In genomic region chr3:54443791-54444190, GRCm38 (mm10) we compare ENCODE assay signal across 28 mouse cellular contexts.
DNase-seq lines count a peak whose midpoint lies in the region; ATAC-seq lines count a peak whose summit lies in the region.
"Had no signal": no experiment of that assay in that cellular context is flagged by ENCODE, and none has a peak within 500 bp of the region (broad histone marks: within the 10 kb centered on the region; RNA-seq: fewer than 3 reads in every experiment).

No protein-coding gene starts in this region.

- intact Hi-C loops in left cerebral cortex, postnatal 14 days (cut with DNase I) = no loop called here

- H3K27me3 ChIP-seq in heart, embryonic 16.5 days (ENCODE audit: control insufficient read depth, insufficient read depth, low read length) = no peaks in the 10 kb centered on the region
- no peaks in the 10 kb centered on the region for H3K27me3 ChIP-seq in heart, embryonic 11.5 days (ENCODE audit: control insufficient read depth, insufficient read depth, low read length)
- H3K27me3 ChIP-seq: forebrain, embryonic 13.5 days; heart, embryonic 12.5 days; hindbrain, embryonic 13.5 days; liver, embryonic 13.5 days; midbrain, embryonic 15.5 days; neural tube, embryonic 15.5 days had no signal

- no peak overlapping the region for H3K9ac ChIP-seq in heart, embryonic 16.5 days (ENCODE audit: low read length)
- H3K9ac ChIP-seq in heart, embryonic 11.5 days (ENCODE audit: low read depth, low read length) = no peak overlapping the region
- H3K9ac ChIP-seq: forebrain, embryonic 13.5 days; heart, embryonic 12.5 days; hindbrain, embryonic 13.5 days; liver, embryonic 13.5 days; midbrain, embryonic 15.5 days; neural tube, embryonic 15.5 days had no signal

- 63% methylated on average over 1 of the region's 1 CpGs for WGBS in heart, embryonic 16.5 days
- 73% methylated on average over 1 of the region's 1 CpGs for WGBS in heart, embryonic 11.5 days (ENCODE audit: insufficient replicate concordance)

- no peaks in the 10 kb centered on the region for H3K9me3 ChIP-seq in heart, embryonic 16.5 days (replicated peaks; ENCODE audit: control insufficient read depth, low read length)
- no peaks in the 10 kb centered on the region for H3K9me3 ChIP-seq in heart, embryonic 11.5 days (replicated peaks; ENCODE audit: control insufficient read depth, low read length)
- H3K9me3 ChIP-seq: forebrain, embryonic 13.5 days; heart, embryonic 12.5 days; hindbrain, embryonic 13.5 days; liver, embryonic 13.5 days; midbrain, embryonic 10.5 days; midbrain, embryonic 15.5 days; neural tube, embryonic 15.5 days had no signal

- H3K27ac ChIP-seq in heart, embryonic 16.5 days (ENCODE audit: low read length) = peak overlapping the region; percentile 27; the same call in 1 of the 2 replicates
- no peak overlapping the region for H3K27ac ChIP-seq in heart, embryonic 11.5 days (ENCODE audit: low read depth, low read length)
- H3K27ac ChIP-seq: forebrain, embryonic 13.5 days; hindbrain, embryonic 13.5 days; kidney, postnatal 0 days; liver, embryonic 13.5 days; midbrain, embryonic 10.5 days; midbrain, embryonic 15.5 days; neural tube, embryonic 15.5 days had no signal

- ATAC-seq in heart, embryonic 16.5 days (replicated peaks; ENCODE audit: extremely low read depth, insufficient read depth, low FRiP score) = no peak
- no peak for ATAC-seq in heart, embryonic 11.5 days (replicated peaks; ENCODE audit: insufficient number of reproducible peaks, low FRiP score, low TSS enrichment)
- ATAC-seq: forebrain, embryonic 13.5 days; intestine, embryonic 16.5 days; midbrain, embryonic 15.5 days had no signal

- H3K4me2 ChIP-seq in heart, embryonic 16.5 days (ENCODE audit: low read depth, low read length) = no peak overlapping the region
- no peak overlapping the region for H3K4me2 ChIP-seq in heart, embryonic 11.5 days
- H3K4me2 ChIP-seq: forebrain, embryonic 13.5 days; heart, embryonic 12.5 days; hindbrain, embryonic 13.5 days; liver, embryonic 13.5 days; midbrain, embryonic 15.5 days; neural tube, embryonic 15.5 days had no signal

- no peaks in the 10 kb centered on the region for H3K36me3 ChIP-seq in heart, embryonic 16.5 days (ENCODE audit: control insufficient read depth, insufficient read depth)
- H3K36me3 ChIP-seq in heart, embryonic 11.5 days (ENCODE audit: control insufficient read depth, insufficient read depth, low read length) = no peaks in the 10 kb centered on the region
- H3K36me3 ChIP-seq: heart, embryonic 12.5 days; hindbrain, embryonic 13.5 days; liver, embryonic 13.5 days; midbrain, embryonic 10.5 days; midbrain, embryonic 15.5 days; neural tube, embryonic 15.5 days had no signal

- no peak overlapping the region for H3K4me3 ChIP-seq in heart, embryonic 16.5 days (ENCODE audit: low read length)
- H3K4me3 ChIP-seq in heart, embryonic 11.5 days (ENCODE audit: low read depth, low read length) = no peak overlapping the region
- H3K4me3 ChIP-seq: forebrain, embryonic 13.5 days; heart, embryonic 12.5 days; hindbrain, embryonic 13.5 days; liver, embryonic 13.5 days; midbrain, embryonic 10.5 days; midbrain, embryonic 15.5 days; neural tube, embryonic 15.5 days had no signal

- peak; percentile 3 to 23 for DNase-seq in adrenal gland, postnatal 36 days
- DNase-seq in adrenal gland, adult 8-10 months = no peak
- DNase-seq in Muller cell, postnatal 12 days (ENCODE audit: inconsistent ontology term) = peak; percentile 92
- peak; percentile 43 for DNase-seq in mesoderm, embryonic 11.5 days (ENCODE audit: low read depth, low spot score)
- DNase-seq in lung, postnatal 25 days (ENCODE audit: low spot score) = no peak
- no peak for DNase-seq in left cerebral cortex, postnatal 14 days (ENCODE audit: low spot score in 2 of 2)
- DNase-seq: B cell, adult 2 months; cerebellum, adult 11 months; cerebellum, adult 9-10 months; gastrocnemius, postnatal 10 days; heart, postnatal 14 days; kidney, adult 8-10 months; kidney, postnatal 4 days; left cerebral cortex, postnatal 4 days; liver, embryonic 13.5 days; lung, adult 2 months; lung, postnatal 10 days; thymus, postnatal 4 days had no signal

- no peaks in the 10 kb centered on the region for H3K4me1 ChIP-seq in heart, embryonic 16.5 days (ENCODE audit: control insufficient read depth, insufficient read depth, low read length)
- H3K4me1 ChIP-seq in heart, embryonic 11.5 days (ENCODE audit: control insufficient read depth, insufficient read depth, low read length) = no peaks in the 10 kb centered on the region
- H3K4me1 ChIP-seq: forebrain, embryonic 13.5 days; heart, embryonic 12.5 days; hindbrain, embryonic 13.5 days; liver, embryonic 13.5 days; midbrain, embryonic 15.5 days; neural tube, embryonic 15.5 days had no signal

Comparison
In these comparisons a context has a peak if more than half of its experiments do, and no peak if none do; other contexts are left out.
1. DNase-seq: peak in adrenal gland, postnatal 36 days (2 of 2), Muller cell, postnatal 12 days (single experiment) and mesoderm, embryonic 11.5 days (single experiment); none in adrenal gland, adult 8-10 months (single experiment), lung, postnatal 25 days (single experiment) and left cerebral cortex, postnatal 14 days (0 of 2).